Mouse (Mus musculus) megakaryocyte-erythroid progenitor cell, adult 5-6 weeks (primary cell): ENCODE measurements around the gene Aifm3. TPM values are rescaled to one million over a fixed set of nuclear protein-coding genes. Genes with fewer than 3 reads are reported as not detected.
A peak's percentile ranks its signal among the peaks of the same experiment; 100 is the strongest.
"Not testable (repeated sequence)": the region's sequence is repeated elsewhere in the genome, so short reads cannot be mapped to it uniquely, and the experiment has no call there.

Source experiments
- ATAC-seq: replicated peaks from 2 replicates; pipeline ENCODE4 v1.8.0; 2016; ENCODE audit warnings: mild to moderate bottlenecking, inconsistent platforms; ENCODE audit not compliant: severe bottlenecking, poor library complexity, low FRiP score, low TSS enrichment
- total RNA-seq, 2 experiments: library from RNA; stranded (forward) in 1 of 2; stranded (reverse) in 1 of 2; fragments of 200-1000, 215-1000 nt in 1 of 2; fragments of >200 nt in 1 of 2; fragmentation: Nextera tagmentation in 1 of 2; gene quantifications; 2 replicates each; pipeline ENCODE4 v1.2.3; 2014 to 2017

The Aifm3 gene
- total RNA-seq, 2 experiments from 2014 or later, result 0.42 TPM; not detected in 1

DNA sequence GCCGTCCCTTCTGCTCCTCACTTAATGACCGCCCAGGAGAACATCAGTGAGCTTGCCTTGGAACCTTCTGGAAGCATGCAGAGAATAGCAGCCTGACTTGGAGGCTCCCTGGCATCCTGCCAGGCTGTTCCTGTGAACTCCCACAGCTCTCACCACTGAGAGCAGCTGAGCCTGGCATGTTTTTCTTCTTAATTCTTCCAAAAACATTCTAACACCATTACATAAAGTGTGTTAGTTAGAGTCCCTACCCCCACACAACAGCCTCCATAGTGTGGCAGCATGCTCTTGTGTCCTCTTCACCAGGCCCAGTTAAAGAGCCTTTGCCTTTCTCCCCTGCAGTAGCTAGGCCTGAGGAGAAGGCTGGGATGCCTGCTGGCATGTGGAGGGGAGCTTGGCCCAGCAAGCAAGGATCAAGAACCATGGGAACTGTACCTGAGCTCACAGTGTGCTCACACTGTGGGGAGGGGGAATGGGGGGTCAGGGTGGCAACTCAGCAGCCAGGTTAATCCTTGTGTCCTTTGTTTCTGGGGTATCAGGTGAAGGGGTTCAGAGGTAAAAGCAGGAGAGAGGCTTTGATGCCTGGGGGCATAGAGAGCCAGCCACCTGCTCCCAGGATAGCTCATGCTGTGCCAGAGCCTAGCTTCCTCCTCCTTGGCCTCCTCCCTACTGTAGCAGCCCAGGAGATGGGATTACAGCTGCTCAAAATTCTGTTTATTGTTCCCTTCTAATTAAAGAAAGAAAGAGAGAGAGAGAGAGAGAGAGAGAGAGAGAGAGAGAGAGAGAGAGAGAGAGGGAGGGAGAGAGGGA is 7.3 kb downstream of the Aifm3 start:
- no peak for ATAC-seq

DNA sequence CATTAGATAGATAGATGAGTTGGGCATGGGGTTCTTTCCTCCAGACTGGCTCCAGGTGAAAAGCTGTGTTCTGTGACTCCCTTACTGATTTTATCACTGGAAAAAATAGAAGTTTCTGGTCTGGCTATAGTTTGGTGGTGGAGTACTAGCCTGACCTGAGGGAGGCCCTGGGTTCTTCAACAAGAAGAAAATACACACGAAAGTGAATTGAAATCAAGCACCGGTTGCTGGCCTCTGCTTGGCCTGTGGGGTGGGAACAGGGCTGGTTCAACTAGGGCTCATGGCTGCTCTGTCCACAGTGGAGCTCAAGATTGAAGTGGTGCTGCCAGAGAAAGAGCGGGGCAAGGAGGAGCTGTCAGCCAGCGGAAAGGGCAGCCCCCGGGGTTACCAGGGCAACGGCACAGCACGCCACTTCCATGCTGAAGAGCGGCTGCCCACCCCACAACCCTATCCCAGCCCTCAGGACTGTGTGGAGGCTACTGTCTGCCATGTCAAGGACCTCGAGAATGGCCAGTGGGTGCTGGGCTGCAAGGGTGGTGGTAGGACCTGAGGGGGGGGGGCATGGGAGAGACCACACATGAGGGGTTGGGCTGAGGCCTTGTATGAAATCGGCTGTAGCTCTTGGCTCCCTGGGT is 10.0 kb downstream of the Aifm3 start:
- no peak for ATAC-seq

DNA sequence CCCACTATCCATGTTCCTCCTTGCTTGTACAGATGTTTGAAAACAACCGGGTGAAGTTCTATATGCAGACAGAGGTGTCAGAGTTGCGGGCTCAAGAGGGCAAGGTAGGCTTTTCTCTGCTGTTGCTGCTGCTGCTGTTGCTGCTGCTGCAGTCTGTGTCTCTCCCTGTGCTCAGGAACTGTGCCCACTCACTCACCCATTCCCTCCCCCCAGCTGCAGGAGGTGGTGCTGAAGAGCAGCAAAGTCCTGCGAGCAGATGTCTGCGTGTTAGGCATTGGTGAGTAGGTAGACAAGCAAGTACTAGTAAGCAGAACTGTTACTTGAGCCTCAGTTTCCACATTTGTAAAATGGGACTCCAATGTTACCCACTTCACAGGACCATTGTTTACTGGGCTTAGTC is 13.3 kb downstream of the Aifm3 start:
- ATAC-seq, result no peak

DNA sequence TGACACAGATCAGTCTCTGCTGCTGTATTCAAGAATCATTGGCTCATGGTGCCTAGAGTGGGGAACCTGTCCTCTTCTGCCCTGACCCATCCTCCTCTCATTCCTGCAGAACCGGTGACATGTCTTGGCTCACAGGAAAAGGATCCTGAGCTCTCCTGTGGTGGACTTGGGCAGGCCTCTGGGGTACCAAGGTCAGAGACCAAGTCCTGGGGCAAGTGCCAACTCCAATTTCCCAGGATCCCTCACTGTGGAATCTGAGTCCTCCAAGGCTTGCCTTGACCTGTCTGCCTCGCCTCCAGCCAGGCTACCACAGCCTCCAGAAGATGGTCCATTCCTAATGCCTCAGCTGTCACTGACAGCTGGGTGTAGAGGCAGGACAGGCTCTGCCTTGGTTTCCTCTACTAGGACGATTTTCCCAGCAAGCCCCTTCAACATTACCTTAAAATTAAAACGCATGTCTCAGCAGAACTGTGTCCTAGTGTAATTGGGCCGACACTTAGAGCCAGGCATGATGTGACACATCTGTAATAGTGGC is 17.7 kb downstream of the Aifm3 start:
- ATAC-seq, result no peak

DNA sequence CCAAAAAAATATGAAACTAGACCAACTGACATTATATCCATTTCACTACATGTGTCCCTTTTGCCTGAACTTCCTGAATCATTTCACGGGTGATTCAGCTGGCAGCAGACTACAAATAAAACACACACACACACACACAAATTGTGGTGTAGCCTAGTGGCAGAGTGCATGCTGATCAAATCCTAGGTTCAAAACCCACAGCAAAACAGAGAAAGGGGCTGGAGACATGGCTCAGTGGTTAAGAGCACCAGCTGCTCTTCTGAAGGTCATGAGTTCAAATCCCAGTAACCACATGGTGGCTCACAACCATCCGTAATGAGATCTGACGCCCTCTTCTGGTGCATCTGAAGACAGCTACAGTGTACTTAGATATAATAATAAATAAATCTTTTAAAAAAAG is 18.6 kb downstream of the Aifm3 start:
- ATAC-seq, result not testable (repeated sequence)

DNA sequence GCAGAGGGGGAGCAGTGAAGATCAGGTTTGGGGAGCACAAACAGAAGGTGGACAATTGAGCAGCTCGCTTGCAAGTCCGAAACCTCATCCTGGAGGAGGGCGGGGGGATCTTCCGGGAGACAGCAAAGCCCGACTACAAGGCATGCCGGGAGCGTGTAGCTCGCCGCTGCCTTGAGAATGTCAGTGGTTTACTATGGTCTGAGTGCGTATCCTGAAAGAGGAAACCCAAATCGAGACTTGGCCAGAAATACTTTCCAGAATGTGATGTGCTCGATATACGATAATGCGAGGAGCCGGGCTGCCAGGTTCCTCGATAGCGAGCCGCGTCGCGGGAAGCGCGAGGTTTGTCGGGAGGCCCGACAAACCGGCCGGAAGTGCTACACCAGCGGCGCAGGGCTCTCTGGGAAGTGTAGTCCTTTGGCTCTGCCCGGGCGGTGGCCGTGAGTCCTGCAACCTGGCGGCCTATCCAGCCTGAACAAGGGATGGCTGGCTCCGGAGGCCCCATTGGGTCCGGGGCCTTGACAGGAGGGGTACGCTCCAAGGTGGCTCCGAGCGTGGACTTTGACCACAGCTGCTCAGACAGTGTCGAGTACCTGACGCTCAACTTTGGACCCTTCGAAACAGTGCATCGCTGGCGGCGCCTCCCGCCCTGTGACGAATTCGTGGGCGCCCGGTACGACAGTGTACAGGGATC is 19.3 kb downstream of the Aifm3 start, which contains the start of gene Lztr1:
TSS of gene Lztr1 (plus strand) at position 143 of the 694 bp plus-strand sequence.
- peak; percentile 90 for ATAC-seq

DNA sequence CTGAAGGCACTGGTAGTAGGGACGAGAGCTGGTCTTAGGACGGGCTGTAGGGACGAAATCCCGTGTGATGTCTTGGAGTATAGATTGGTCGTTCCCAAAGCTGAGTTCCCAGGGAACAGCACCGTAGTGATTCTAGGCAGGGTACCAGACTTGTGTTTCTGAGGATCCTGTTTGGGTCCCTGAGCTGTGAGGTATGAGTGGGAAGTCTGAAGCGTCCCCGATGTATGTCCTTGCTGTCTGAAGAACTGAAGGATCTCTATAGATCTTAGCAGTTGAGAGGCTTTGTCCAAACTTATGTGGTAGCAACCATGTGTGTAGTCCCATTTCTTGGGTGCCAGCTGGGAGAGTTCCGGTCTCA is 19.8 kb downstream of the Aifm3 start:
- 0 out of 2 replicates have a peak, but pooled peaks have one; percentile 0 for ATAC-seq

DNA sequence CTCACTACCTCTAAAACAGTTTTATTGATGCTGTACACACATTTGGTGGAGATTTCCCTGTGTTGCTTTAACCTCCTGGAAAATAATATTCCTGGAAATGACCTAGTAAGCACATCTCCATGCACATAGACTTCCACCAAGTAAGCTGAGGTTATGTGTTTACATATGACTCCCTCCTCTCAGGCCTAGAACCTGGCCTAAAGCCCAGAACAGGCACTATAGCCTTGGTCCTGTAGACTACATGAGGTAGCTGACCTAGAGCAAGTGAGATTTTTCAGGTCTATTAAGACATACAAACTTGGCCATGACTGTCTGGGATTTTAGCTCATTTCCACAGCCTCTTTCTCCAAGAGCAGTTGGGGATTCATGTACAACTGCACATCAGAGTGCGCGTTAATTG is 20.7 kb downstream of the Aifm3 start:
- no peak for ATAC-seq

DNA sequence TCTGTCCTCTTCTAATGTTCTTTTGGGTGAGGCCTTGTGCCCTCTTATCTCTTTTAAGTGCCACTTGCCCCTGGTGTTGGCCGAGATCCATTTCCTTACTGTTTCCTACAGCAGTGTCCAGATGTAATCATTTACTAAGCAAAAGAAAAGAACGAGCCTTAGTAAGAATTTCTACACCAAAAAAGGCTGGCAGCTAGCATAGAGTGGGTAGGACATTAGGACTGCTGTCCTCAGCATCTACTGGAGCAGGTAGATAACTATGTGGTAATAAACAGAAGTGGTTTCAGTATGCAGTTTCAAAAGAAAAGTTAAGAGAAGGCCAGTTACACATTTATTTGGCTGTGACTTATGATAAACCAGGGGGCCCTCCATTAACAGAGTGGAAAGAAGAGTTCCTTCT is 21.3 kb downstream of the Aifm3 start:
- no peak for ATAC-seq

DNA sequence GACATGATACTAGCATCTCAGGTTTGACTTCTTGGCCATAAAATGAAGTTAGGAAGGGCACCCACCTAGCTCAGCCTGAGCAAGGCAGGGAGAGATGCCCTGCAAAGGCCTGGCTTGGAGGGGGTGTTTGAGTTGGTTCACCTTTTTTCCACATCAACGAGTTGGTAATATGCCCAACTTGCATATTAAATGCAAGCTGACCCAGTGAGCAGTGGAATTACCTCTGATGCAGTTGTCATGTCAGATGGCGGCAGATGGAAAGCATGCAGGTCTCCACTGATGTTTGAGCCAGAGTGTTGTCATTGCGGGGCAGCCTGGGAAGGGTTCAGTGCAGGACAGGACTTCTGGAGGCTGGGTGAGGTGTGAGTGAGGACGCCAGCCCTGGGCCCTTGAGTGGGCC is 22.0 kb downstream of the Aifm3 start:
- ATAC-seq, result no peak

DNA sequence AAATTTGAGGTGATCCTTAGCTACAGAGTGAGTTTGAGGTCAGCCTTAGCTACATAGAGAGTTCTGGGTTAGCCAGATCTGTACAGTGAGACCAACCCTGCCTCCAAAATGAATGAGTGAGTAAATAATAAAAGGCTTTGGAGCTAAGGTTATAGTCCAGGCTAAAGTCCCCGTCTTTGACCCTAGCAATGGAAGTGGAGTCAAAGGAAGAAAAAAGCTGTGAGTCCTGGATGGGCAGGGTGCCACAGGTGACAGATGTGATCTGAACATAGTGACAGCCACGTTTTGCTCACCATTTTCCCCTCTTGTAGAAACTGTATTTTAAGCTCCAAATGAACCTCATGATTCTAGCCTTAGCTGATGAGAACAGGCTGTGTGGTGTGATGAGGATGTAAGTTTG is 29.5 kb downstream of the Aifm3 start:
- no peak for ATAC-seq

DNA sequence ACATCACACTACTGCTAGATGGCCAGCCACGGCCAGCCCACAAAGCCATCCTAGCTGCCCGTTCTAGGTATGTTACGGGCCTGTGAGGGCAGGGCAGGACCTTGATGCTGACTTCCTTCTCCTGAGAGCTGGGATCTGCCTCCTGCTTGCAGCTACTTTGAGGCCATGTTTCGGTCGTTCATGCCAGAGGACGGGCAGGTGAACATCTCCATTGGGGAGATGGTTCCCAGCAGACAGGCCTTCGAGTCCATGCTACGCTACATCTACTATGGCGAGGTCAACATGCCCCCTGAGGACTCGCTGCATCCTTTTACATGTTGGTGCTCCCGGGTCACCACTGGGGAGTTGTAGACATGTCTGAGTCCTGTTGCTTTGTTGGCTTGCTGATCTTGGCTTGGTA is 34.7 kb downstream of the Aifm3 start:
- ATAC-seq, result no peak

DNA sequence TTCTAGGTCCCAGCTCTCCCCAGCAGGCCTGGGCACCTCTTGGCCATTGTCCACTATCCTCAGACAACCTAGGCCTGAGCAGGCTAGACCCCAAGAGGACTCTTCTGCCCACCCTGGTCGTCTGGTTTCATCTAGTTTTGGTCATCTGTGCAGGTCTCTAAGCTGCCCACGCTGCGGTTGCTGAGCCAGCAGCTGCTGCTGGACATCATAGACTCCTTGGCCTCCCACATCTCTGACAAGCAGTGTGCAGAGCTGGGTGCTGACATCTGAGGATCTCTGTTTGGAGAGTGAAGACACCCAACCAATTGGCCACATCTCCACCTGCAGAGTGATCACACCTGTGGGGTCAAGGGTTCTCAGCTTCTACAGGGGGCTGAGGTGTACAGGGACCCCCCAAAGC is 36.1 kb downstream of the Aifm3 start:
- ATAC-seq, result no peak

DNA sequence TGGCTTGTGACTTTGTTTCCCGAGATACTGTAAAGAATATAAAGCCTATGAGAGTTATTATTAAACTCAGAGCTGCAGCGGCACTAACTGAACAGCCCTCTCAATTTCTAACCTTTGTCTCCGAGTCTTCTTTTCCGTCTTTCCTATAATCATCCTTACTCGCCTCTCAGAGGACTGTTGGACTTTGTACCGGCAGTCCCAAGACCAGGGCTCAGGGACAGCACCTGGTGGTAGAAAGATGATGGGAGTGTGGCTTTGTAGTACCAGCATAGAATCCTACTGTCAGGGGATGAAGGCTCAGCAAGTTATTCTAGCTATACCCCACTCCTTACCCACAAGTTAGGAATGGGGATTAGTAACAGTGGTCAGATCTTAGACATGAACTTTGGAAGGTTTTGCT is 36.8 kb downstream of the Aifm3 start:
- ATAC-seq, result no peak

DNA sequence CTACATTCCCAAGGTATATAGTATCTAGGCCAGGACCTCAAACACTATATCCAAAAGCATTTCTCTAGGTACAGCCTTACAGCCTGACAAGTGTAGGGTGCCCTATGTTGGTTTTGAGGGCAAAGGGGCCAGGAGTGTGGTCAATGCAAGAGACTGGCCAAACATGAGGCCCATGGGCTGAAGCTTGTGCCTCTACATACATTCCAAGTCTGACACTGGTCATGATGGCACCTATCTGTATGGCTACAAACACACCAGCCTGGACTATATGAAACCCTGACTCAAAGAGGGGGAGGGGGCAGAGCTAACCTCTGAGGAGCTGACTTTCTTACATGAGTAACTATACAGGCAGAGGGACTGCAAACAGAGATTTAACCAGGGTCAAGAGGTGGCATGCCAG is 38.2 kb downstream of the Aifm3 start:
- ATAC-seq, result no peak

DNA sequence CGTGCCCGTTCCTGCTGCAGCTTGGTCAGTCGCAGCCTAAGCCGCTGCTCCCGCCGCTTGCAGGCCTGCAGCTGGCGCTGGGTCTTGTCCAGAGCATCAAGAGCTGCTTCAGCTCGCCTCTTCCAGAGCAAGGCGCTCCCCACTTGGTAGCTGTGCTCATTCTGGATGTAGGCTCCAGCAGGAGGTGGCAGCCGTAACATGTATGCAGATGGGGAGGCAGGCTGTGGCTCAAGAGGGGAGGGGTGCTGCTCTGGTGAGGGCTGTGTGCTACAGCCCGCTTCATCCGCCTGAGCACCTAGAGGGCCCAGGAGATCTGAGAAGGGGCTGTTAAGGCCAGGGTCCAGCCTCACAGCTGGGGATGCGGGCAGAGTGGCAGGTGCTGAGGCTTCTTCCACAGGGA is 38.9 kb downstream of the Aifm3 start:
- ATAC-seq, result no peak

DNA sequence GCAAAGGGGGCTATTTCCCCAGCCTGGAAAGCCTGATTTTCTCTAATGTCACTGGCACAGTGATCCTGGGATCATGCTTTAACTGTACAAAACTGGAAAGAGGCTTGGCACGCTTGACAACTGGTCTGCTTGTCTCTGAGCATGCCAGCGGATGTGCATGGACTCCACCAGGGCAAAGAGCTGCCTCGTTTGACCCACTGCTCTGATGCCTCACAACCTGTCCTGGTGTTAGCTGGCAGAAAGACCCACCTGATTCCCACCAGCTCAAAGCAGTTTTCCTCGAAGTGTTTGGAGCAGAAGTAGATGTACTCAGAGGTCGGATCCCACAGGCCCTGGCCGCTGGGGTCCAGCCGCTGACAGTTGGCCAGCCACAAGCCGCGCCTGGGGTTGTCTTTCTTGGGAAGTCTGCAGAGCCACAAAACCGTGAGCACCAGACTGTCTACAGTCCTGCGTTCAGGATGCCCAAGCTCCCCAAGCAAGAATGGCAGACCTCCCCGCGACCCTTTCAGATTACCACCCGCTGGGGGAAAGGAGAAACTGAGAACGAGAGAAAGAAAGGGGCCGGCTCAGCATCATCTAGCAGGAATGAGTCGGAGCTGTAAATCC is 40.7 kb downstream of the Aifm3 start:
- 0 out of 2 replicates have a peak, but pooled peaks have one; percentile 1 for ATAC-seq

DNA sequence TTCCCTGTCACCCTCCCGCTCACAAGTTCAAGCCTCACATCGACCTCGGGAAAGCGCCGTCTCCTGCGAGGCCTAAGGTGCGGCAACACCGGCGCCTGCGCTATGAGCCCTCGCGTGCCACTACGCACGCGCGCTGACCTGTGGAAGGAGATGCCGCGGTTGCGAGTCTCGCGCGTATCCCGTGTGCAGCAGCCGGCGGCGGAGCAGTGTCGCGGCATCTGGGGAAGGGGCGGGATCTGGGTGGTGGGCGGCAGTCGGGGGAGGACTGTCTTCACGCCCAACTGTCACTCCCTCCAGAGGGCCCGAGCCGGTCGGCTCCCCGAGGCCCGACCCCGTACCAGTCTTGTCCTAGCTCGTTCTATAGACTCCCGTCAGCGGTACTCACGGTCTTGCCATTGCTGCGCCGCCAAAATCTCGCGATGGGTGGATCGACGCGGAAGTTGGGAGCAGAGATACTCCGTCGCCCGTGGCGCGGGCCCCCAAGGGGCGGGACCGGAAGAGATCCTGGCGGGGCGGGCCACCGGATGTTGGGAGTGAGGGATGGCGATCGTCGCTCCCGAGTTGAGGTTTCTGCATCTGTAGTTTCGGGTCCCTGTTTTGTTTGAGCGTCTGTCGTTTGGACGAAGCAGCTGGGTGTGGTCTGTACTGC is 41.4 kb downstream of the Aifm3 start, which contains the start of gene Thap7:
TSS of gene Thap7 (minus strand) at position 497 of the 649 bp plus-strand sequence.
- peak; percentile 91 for ATAC-seq

DNA sequence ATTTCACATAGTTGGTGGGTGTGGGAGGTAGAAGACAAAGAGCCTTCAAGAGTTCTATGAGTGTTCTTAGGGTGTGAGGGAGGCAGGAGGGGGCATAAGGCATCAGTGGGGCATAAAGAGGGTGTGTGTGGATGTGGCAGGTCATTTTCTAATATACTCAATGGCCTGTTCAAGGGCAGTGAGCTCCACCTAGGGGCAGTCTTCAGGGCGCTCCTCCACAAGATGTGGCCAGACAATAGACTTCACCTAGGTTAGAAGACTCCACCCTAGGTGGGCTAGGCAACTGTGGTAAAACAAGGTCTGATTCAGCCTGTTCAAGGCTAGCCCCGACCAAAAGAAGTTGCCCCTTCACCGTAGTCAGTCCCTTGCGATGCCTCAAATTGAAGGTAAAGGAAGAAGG is 42.9 kb downstream of the Aifm3 start:
- ATAC-seq, result peak; percentile 31; the same call in 1 of the 2 replicates
